Mouse (Mus musculus) neural tube, embryonic 12.5 days (tissue): ENCODE measurements around the gene 4933416C03Rik. TPM values are rescaled to one million over a fixed set of nuclear protein-coding genes. Genes with fewer than 3 reads are reported as not detected.

Experiments used
- ATAC-seq: fragments of 200-750 bp; cut with Nextera tagmentation; 2 replicates; pipeline ENCODE4 v1.8.0; 2017; ENCODE audit warnings: low read depth, mild to moderate bottlenecking, moderate TSS enrichment, moderate library complexity; ENCODE audit not compliant: low FRiP score
- H3K27ac ChIP-seq: fragments of 300-500 bp; sonication (generic); 2 replicates; pipeline ENCODE4 v1.5.1; 2016
- H3K27me3 ChIP-seq: fragments of 300-500 bp; sonication (generic); replicated peaks from 2 replicates; pipeline ENCODE4 v1.6.1; 2016; ENCODE audit warnings: mild to moderate bottlenecking
- H3K36me3 ChIP-seq: fragments of 300-500 bp; sonication (generic); 2 replicates; pipeline ENCODE4 v1.6.1; 2016; ENCODE audit warnings: mild to moderate bottlenecking
- H3K4me1 ChIP-seq: fragments of 300-500 bp; sonication (generic); 2 replicates; pipeline ENCODE4 v1.6.1; 2016
- H3K4me2 ChIP-seq: fragments of 300-500 bp; sonication (generic); replicated peaks from 2 replicates; pipeline ENCODE4 v1.6.1; 2016; ENCODE audit warnings: mild to moderate bottlenecking
- H3K4me3 ChIP-seq: fragments of 300-500 bp; sonication (generic); 2 replicates; pipeline ENCODE4 v1.5.1; 2016
- H3K9ac ChIP-seq: fragments of 300-500 bp; sonication (generic); 2 replicates; pipeline ENCODE4 v1.6.1; 2016; ENCODE audit warnings: mild to moderate bottlenecking
- H3K9me3 ChIP-seq: fragments of 300-500 bp; sonication (generic); 2 replicates; pipeline ENCODE4 v1.6.1; 2016; ENCODE audit warnings: mild to moderate bottlenecking
- WGBS: fragments of 180-500 bp; shearing (Covaris S2); methylation state at CpG from one replicate; pipeline ENCODE4 v1.1.7; 2016; 5-methylcytosine and 5-hydroxymethylcytosine counted together
- polyA plus RNA-seq: library from polyadenylated mRNA; unstranded; fragments of >200 nt; fragmentation: Nextera tagmentation; extraction: Ambion mirVana; gene quantifications from 2 replicates; pipeline ENCODE4 v1.2.1, GENCODE M21; 2016

Gene 4933416C03Rik
- polyA plus RNA-seq, 1 experiment from 2014 or later = 0.13 TPM

DNA sequence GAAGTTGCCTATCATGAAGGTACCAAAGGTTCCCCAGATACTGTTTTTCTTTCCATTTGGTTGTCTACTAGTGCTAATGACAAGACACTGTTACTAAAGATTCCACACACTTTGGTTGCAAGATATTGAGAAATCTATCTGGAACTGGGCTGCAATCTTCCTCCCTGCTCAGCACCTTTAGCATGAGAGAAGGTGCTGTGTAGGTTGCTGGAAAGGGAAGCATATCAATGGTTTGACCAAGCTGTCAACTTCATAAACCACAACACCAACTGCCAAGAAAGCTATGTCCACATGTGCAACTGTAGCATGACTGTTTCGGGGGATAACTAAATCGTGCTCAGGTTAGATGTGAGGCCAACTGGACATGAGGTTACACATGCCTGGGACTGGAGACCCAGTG, 7.7 kb upstream of the 4933416C03Rik start:
- Histone ChIP-seq H3K4me2 (no peak overlapping the region), H3K27me3 (no peaks in the 10 kb centered on the region), H3K4me3 (no peak overlapping the region), H3K4me1 (no peaks in the 10 kb centered on the region), H3K27ac (no peak overlapping the region), H3K9ac (no peak overlapping the region), H3K9me3 (no peaks in the 10 kb centered on the region), H3K36me3 (no peaks in the 10 kb centered on the region)
- no peak for ATAC-seq
- WGBS = 88% methylated on average over 2 of the region's 2 CpGs

DNA sequence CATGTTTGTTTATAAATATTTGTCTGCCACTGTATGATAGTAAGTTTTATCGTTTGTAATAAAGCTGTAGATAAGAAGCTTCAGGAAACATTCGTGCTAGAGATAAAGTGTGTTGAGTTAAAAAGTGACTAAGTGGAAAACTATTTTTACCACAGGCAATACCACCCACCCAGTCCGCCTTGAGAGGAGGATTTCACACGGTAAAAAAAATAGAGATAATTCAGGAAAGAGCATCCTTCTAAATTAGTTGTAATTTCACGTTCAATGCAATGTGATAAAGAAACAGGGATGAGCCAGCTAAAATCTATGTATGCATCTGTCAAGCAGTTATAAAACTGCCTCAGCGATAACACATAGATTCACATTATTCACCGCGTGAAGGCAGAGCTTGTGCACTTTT, 3.3 kb upstream of the 4933416C03Rik start:
- Histone ChIP-seq H3K4me1 (no peaks in the 10 kb centered on the region), H3K27me3 (no peaks in the 10 kb centered on the region), H3K27ac (no peak overlapping the region), H3K9ac (no peak overlapping the region), H3K9me3 (peaks cover 8% of the 10 kb centered on the region), H3K4me3 (no peak overlapping the region), H3K4me2 (no peak overlapping the region), H3K36me3 (no peaks in the 10 kb centered on the region)
- 89% methylated on average over 8 of the region's 8 CpGs for WGBS
- no peak for ATAC-seq

DNA sequence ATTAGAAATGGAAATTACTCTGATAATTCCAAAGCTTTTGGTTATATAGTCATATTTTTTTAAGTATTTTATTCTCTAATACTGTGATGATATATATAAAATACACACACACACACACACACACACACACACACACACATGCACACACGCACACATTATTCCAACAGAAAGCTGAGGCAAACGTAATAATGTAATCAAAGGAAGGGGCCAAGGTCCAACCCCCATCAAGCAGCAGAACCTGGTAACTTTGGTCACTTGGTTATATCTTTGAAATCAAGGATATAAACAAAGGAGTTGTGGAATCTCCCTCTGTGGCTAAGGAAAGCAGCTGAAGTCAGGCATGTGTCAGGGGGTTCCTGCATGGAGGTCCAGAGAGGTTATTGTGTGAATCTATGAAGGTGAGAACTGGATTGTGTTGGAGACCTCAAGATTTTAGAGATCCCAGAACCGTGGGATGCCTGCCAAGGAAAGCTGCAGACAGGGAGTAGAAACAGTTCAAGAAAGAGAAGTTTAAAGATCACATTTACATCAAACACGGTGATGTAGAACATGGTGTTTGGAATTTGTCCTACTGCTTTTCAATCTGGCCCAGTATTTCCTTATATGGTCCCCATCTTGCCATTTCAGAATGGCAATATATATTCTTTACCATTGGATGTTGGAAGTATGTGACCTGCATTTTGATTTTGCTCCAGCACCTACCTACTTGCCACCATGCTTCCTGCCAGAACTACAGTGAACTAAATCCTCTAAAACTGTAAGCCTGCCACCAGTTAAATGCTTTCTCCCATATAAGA, 2.4 kb upstream of the 4933416C03Rik start:
- H3K4me2 ChIP-seq = no peak overlapping the region
- H3K27ac ChIP-seq = no peak overlapping the region
- no peaks in the 10 kb centered on the region for H3K27me3 ChIP-seq
- H3K4me1 ChIP-seq = no peaks in the 10 kb centered on the region
- 79% methylated on average over 4 of the region's 4 CpGs for WGBS
- H3K9me3 ChIP-seq = peaks cover 8% of the 10 kb centered on the region
- H3K36me3 ChIP-seq = no peaks in the 10 kb centered on the region
- no peak overlapping the region for H3K9ac ChIP-seq
- ATAC-seq = no peak
- no peak overlapping the region for H3K4me3 ChIP-seq

DNA sequence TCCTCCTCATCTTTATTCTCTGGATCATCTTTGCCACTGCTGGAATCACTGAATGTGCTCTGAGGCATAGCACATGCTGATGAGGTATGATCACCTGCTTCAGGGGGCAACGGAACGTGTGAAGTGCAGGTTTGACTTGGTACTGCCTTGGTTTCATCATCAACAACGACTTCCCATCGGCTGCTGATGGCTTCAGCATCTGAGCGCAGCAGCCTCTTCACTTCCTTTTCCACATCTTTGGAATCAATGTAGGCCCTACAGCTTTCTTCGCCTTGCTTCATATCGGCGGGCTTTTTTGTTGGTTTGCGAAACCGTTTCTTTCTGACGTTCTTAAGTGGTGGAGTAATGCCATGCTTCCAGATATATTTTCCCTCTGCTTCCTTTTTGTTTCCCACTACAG, 849 bp downstream of the 4933416C03Rik start:
- H3K4me3 ChIP-seq = no peak overlapping the region
- 98% methylated on average over 11 of the region's 11 CpGs for WGBS
- H3K9me3 ChIP-seq = peaks cover 8% of the 10 kb centered on the region
- no peak overlapping the region for H3K9ac ChIP-seq
- no peaks in the 10 kb centered on the region for H3K36me3 ChIP-seq
- H3K27me3 ChIP-seq = no peaks in the 10 kb centered on the region
- H3K4me1 ChIP-seq = no peaks in the 10 kb centered on the region
- no peak overlapping the region for H3K27ac ChIP-seq
- no peak overlapping the region for H3K4me2 ChIP-seq
- ATAC-seq = no peak

DNA sequence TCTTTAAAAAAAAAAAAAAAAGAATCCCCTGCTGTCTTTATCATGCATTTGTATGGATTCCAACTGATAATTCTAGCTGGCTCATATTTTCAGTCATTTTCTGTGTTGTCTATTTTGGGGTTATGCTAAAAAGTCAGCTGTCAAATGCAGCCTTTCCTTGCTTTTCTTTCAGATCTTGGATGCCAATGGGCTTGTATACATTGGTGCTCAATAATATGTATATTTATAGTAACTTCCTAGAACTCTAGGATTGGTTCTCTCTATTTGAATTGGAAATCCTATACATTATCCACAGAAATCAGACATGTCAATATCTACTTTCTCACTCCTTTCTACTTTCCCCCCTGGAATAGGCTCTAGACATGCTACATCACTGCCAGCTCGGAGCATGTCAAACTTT, 5.0 kb downstream of the 4933416C03Rik start:
- Histone ChIP-seq H3K9ac (no peak overlapping the region), H3K4me3 (no peak overlapping the region), H3K36me3 (no peaks in the 10 kb centered on the region), H3K4me2 (no peak overlapping the region), H3K9me3 (peaks cover 3% of the 10 kb centered on the region), H3K27me3 (no peaks in the 10 kb centered on the region), H3K4me1 (no peaks in the 10 kb centered on the region), H3K27ac (no peak overlapping the region)
- no peak for ATAC-seq
- WGBS = 86% methylated on average over 1 of the region's 1 CpGs

DNA sequence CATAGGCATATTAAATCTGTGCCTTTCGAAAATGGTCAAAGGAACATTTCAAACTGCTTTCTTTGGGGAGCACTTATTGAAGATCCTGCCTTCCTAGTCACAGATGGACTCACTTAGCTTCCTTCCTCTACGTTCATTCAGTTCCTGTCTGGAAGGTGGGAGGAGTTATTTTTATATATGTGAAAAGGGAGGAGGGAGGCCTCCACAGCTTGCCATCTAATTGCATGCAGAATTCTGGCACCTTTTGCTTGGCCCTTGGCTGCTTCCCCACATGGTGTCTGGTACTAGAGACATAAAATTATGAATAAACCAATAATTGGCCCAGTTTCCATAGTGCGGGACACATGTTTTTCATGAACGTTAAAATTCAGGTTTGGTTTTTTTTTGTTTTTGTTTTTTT, 5.5 kb downstream of the 4933416C03Rik start:
- Histone ChIP-seq H3K27me3 (no peaks in the 10 kb centered on the region), H3K9me3 (no peaks in the 10 kb centered on the region), H3K9ac (no peak overlapping the region), H3K27ac (no peak overlapping the region), H3K36me3 (no peaks in the 10 kb centered on the region), H3K4me3 (no peak overlapping the region), H3K4me1 (no peaks in the 10 kb centered on the region), H3K4me2 (no peak overlapping the region)
- WGBS = 72% methylated on average over 4 of the region's 4 CpGs
- ATAC-seq = no peak

DNA sequence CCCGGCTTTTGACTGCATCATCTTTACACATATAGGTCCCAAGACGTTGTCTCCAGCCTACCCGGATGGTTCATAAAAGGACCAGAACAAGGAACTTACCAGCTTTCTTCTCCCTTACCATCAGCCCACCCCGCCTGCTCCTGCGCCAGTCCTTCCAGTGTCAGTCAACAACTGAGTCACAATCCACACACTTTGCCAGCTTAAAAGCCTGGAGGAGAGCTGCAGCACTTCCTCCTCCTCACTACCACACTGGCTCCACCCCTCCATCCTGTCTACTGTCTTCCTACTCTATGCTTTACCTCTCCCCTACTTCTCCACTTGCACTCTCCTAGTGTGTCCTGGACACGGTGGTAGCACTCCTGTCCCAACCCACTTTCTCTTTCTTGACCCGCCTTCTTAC, 15.2 kb downstream of the 4933416C03Rik start:
- no peaks in the 10 kb centered on the region for H3K9me3 ChIP-seq
- H3K4me3 ChIP-seq = no peak overlapping the region
- no peak overlapping the region for H3K9ac ChIP-seq
- H3K36me3 ChIP-seq = no peaks in the 10 kb centered on the region
- H3K27me3 ChIP-seq = no peaks in the 10 kb centered on the region
- no peak overlapping the region for H3K4me2 ChIP-seq
- no peak overlapping the region for H3K27ac ChIP-seq
- no peaks in the 10 kb centered on the region for H3K4me1 ChIP-seq
- 91% methylated on average over 7 of the region's 7 CpGs for WGBS
- ATAC-seq = no peak

DNA sequence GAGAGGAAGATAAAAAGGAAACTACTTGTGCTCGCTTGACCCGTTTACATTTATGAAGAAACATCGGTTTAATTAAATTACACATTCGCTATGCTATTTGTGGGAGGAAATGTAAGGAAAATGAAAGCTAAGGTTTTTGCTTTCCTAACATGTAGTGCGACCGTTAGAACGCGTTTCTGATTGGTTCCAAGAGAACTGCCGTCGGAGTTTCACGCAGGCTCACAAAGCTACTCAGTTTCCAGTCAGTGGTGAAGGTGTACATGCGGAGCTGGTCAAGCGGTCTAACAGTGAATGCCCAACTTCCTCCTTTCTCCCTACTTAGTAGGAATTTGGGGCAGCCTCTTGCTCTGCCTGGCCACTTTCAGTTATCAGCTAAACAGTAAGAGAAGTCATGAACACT, 17.3 kb downstream of the 4933416C03Rik start:
- ATAC-seq = no peak
- Histone ChIP-seq H3K36me3 (no peaks in the 10 kb centered on the region), H3K9ac (no peak overlapping the region), H3K27me3 (no peaks in the 10 kb centered on the region), H3K4me2 (no peak overlapping the region), H3K4me3 (no peak overlapping the region), H3K27ac (no peak overlapping the region), H3K4me1 (no peaks in the 10 kb centered on the region), H3K9me3 (no peaks in the 10 kb centered on the region)
- 91% methylated on average over 13 of the region's 13 CpGs for WGBS

DNA sequence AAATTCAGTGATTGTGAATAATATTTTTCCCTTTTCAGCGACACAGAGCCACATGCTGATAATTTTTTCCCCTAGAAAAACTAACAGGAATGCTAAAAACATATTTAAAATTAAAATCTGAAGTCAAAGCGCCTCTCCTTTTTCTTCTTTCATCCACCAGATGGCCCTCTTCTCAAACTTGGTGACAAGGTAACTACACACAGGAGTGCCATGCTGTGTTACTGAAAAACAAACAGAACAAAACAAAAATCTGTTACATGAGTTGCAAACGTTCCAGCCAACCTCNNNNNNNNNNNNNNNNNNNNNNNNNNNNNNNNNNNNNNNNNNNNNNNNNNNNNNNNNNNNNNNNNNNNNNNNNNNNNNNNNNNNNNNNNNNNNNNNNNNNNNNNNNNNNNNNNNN, 29.8 kb downstream of the 4933416C03Rik start:
- Histone ChIP-seq H3K27me3 (no peaks in the 10 kb centered on the region), H3K36me3 (no peaks in the 10 kb centered on the region), H3K4me2 (no peak overlapping the region), H3K9ac (no peak overlapping the region), H3K4me1 (no peaks in the 10 kb centered on the region), H3K9me3 (no peaks in the 10 kb centered on the region), H3K27ac (no peak overlapping the region), H3K4me3 (no peak overlapping the region)
- whole genome bisulfite sequencing = 32% methylated on average over 3 of the region's 3 CpGs
- ATAC-seq = no peak

DNA sequence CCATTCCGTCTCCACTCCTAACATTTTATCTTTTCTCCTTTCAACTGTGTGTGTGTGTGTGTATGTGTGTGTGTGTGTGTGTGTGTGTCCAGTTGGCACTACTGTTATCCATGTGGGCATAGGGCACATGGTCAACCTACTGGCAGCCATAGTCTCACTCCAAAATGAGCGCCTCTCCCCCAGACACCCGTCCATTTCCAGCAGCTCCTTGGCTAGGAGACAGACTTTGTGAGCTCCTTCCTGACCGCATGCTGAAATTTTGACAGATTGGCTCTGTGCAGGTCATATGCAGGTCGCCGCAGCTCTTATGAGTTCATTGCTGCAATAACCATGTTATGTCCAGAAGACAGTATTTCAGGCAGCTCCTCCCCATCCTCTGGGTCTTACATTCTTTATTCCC, 32.9 kb downstream of the 4933416C03Rik start:
- ATAC-seq = no peak
- Histone ChIP-seq H3K4me2 (no peak overlapping the region), H3K4me3 (no peak overlapping the region), H3K9ac (no peak overlapping the region), H3K27me3 (no peaks in the 10 kb centered on the region), H3K27ac (no peak overlapping the region), H3K36me3 (no peaks in the 10 kb centered on the region), H3K4me1 (no peaks in the 10 kb centered on the region), H3K9me3 (no peaks in the 10 kb centered on the region)
- 88% methylated on average over 6 of the region's 6 CpGs for WGBS

DNA sequence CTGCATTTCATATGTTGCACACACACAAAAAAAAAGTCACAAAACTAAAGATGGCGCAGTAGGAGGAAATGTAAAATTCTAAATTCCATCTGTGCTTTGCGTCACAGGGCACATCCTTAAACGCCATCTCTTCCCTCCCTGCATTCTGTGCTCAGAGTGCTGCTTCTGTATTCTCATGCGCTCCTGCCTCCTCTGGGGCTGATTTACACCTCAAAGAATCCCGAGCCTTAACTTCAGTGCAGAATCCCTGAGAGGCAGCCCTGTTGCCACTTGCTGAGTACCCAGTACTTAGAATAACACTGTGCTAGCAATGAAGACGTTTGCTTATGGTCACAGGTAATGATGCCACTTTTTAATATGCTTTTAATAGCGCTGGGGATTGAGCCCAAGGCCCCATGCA, 34.3 kb downstream of the 4933416C03Rik start:
- whole genome bisulfite sequencing = 39% methylated on average over 7 of the region's 7 CpGs
- Histone ChIP-seq H3K36me3 (no peaks in the 10 kb centered on the region), H3K4me3 (no peak overlapping the region), H3K27ac (no peak overlapping the region), H3K4me2 (no peak overlapping the region), H3K27me3 (no peaks in the 10 kb centered on the region), H3K4me1 (no peaks in the 10 kb centered on the region), H3K9me3 (no peaks in the 10 kb centered on the region), H3K9ac (no peak overlapping the region)
- ATAC-seq = no peak

DNA sequence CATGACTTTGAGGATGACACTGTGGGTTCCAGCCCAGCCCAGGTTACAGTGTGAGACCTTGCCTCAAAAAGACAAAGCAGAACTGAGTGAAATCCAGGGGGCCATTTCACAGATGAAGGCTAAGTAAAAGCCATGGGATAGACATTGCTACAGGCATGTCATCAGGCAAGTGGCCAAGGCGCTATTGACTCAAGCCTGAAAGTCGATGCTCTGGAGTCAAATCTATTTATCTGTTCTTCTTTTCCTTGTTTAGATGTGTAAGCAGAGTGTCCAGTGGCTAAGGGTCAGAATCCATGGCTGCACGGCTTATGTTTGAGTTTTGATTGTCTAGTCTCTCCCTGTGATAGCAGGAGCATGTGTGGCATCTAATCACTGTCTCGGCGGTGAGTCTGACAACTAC, 35.1 kb downstream of the 4933416C03Rik start:
- no peak overlapping the region for H3K27ac ChIP-seq
- H3K4me3 ChIP-seq = no peak overlapping the region
- WGBS = 89% methylated on average over 5 of the region's 5 CpGs
- H3K4me2 ChIP-seq = no peak overlapping the region
- no peak for ATAC-seq
- H3K4me1 ChIP-seq = no peaks in the 10 kb centered on the region
- H3K9me3 ChIP-seq = no peaks in the 10 kb centered on the region
- H3K36me3 ChIP-seq = no peaks in the 10 kb centered on the region
- H3K9ac ChIP-seq = no peak overlapping the region
- H3K27me3 ChIP-seq = no peaks in the 10 kb centered on the region

DNA sequence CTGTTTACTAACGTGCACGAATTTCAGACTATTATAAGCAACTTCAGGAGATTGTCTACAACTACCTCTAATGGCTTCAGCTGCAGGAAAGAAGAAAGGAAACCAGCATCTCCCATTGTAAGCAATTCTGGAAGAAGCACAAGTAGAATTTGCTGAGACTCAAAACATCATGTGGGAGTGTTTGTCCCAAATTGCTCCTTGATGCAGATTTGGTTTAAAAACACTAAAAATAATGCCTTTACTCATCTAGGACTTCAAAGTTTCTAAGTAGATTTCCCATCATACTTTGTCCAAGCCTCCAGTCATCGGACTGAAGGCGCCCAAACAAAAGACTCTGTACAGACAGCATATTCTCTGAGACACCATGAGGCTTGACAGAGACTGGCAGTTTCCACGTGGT, 37.8 kb downstream of the 4933416C03Rik start:
- Histone ChIP-seq H3K4me2 (no peak overlapping the region), H3K4me3 (no peak overlapping the region), H3K9ac (no peak overlapping the region), H3K4me1 (no peaks in the 10 kb centered on the region), H3K9me3 (no peaks in the 10 kb centered on the region), H3K27ac (no peak overlapping the region), H3K27me3 (no peaks in the 10 kb centered on the region), H3K36me3 (no peaks in the 10 kb centered on the region)
- ATAC-seq = no peak
- 89% methylated on average over 5 of the region's 5 CpGs for WGBS
